Comparison of ENCODE assay signal across 16 mouse cellular contexts in genomic region chr1:189141694-189142093, GRCm38 (mm10).
"Had no signal": no experiment of that assay in that cellular context is flagged by ENCODE, and none has a peak within 500 bp of the region (broad histone marks: within the 10 kb centered on the region; RNA-seq: fewer than 3 reads in every experiment).

No protein-coding gene starts in this region.

- DNase-seq: liver, postnatal 0 days; lung, adult 2 months; lung, postnatal 14 days; lung, postnatal 36 days; right cerebral cortex, postnatal 14 days; thymus, adult 2 months; thymus, postnatal 25 days; thymus, postnatal 4 days had no signal

- H3K9ac ChIP-seq: liver, postnatal 0 days; lung, embryonic 15.5 days; midbrain, embryonic 13.5 days; midbrain, embryonic 15.5 days; neural tube, embryonic 12.5 days; stomach, embryonic 15.5 days had no signal

- H3K36me3 ChIP-seq: lung, embryonic 15.5 days; midbrain, embryonic 13.5 days; midbrain, embryonic 15.5 days; neural tube, embryonic 12.5 days; stomach, embryonic 15.5 days had no signal

- H3K27me3 ChIP-seq: lung, embryonic 15.5 days; megakaryocyte, embryonic 14.5 days; midbrain, embryonic 13.5 days; midbrain, embryonic 15.5 days; neural tube, embryonic 12.5 days; stomach, embryonic 15.5 days had no signal

- H3K4me3 ChIP-seq: lung, embryonic 15.5 days; megakaryocyte, embryonic 14.5 days; midbrain, embryonic 13.5 days; midbrain, embryonic 15.5 days; neural tube, embryonic 12.5 days; stomach, embryonic 15.5 days had no signal

- H3K4me1 ChIP-seq: lung, embryonic 15.5 days; megakaryocyte, embryonic 14.5 days; midbrain, embryonic 15.5 days; stomach, embryonic 15.5 days had no signal

- H3K27ac ChIP-seq: lung, embryonic 15.5 days; macrophage; midbrain, embryonic 13.5 days; midbrain, embryonic 15.5 days; neural tube, embryonic 12.5 days; stomach, embryonic 15.5 days; stomach, postnatal 0 days had no signal
